Mouse (Mus musculus) heart, embryonic 11.5 days (tissue): ENCODE results near the gene Smox. TPM values are rescaled to one million over a fixed set of nuclear protein-coding genes. Genes with fewer than 3 reads are reported as not detected.

Experiments
- ATAC-seq: fragments of 200-750 bp; cut with Nextera tagmentation; replicated peaks from 2 replicates; pipeline ENCODE4 v1.8.0; 2017; ENCODE audit warnings: moderate library complexity; ENCODE audit not compliant: insufficient number of reproducible peaks, low FRiP score, low TSS enrichment
- H3K27ac ChIP-seq: fragments of 300-500 bp; sonication (generic); 2 replicates; pipeline ENCODE4 v1.5.1; 2014; ENCODE audit warnings: mild to moderate bottlenecking, low read depth, low read length
- H3K27me3 ChIP-seq: fragments of 300-500 bp; sonication (generic); 2 replicates; pipeline ENCODE4 v1.6.1; 2014; ENCODE audit warnings: mild to moderate bottlenecking, low read length, mixed read lengths; ENCODE audit not compliant: control insufficient read depth, insufficient read depth
- H3K36me3 ChIP-seq: fragments of 300-500 bp; sonication (generic); 2 replicates; pipeline ENCODE4 v1.6.1; 2014; ENCODE audit warnings: mild to moderate bottlenecking, low read length, moderate library complexity, mixed read lengths; ENCODE audit not compliant: control insufficient read depth, insufficient read depth
- H3K4me1 ChIP-seq: fragments of 300-500 bp; sonication (generic); 2 replicates; pipeline ENCODE4 v1.6.1; 2014; ENCODE audit warnings: low read length; ENCODE audit not compliant: control insufficient read depth, insufficient read depth
- H3K4me2 ChIP-seq: fragments of 300-500 bp; sonication (generic); 2 replicates; pipeline ENCODE4 v1.6.1; 2014; ENCODE audit warnings: mild to moderate bottlenecking, moderate library complexity
- H3K4me3 ChIP-seq: fragments of 300-500 bp; sonication (generic); 2 replicates; pipeline ENCODE4 v1.5.1; 2014; ENCODE audit warnings: low read depth, low read length
- H3K9ac ChIP-seq: fragments of 300-500 bp; sonication (generic); 2 replicates; pipeline ENCODE4 v1.6.1; 2014; ENCODE audit warnings: mild to moderate bottlenecking, low read depth, low read length, moderate library complexity
- H3K9me3 ChIP-seq: fragments of 300-500 bp; sonication (generic); replicated peaks from 2 replicates; pipeline ENCODE4 v1.6.1; 2016; ENCODE audit warnings: low read length; ENCODE audit not compliant: control insufficient read depth
- WGBS: fragments of 180-500 bp; shearing (Covaris S2); extraction: QIAGEN DNeasy Blood & Tissue Kit; methylation state at CpG from one replicate; pipeline ENCODE4 v1.1.7; 2014; ENCODE audit not compliant: insufficient replicate concordance; 5-methylcytosine and 5-hydroxymethylcytosine counted together
- polyA plus RNA-seq: library from polyadenylated mRNA; unstranded; fragments of >200 nt; fragmentation: Nextera tagmentation; extraction: Ambion mirVana; gene quantifications from 2 replicates; pipeline ENCODE4 v1.2.1, GENCODE M21; 2014

Gene Smox
- polyA plus RNA-seq, 1 experiment from 2014 or later: 16.5 TPM

DNA sequence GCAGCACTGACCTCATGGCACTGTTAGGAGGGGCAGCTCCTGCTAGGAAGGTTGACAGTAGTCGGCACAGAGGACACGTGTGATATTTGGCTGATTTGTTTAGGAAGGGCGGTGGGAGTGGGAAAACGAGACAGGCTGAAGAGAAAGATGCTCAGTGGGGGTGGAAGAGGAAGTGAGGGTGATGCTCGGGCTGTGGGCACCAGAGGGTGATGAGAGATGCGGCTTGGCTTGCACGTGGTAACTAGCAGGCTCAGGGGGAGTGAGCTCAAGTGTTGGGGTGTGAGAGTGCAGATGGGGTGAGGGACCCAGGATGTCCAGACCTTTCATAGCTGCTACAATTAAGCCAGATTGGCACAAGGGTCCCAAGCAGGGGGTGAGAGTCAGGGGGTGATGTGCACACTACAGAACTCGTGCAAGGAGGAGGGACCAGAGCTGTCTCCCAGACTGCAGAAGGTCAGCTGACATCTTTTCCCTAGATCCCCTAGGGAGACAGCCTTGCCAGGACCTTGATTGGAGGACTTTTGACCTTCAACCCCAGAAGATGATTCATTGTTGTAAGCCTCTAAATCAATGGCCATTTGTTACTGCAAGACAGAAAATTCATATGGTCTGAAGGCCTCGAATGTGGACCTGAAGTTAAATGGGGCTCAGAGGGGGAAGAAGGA, 61.6 kb downstream of the Smox start:
- no peak for ATAC-seq
- Histone ChIP-seq H3K4me3 (no peak overlapping the region), H3K4me1 (no peaks in the 10 kb centered on the region), H3K4me2 (no peak overlapping the region), H3K27ac (no peak overlapping the region), H3K9me3 (no peaks in the 10 kb centered on the region), H3K9ac (no peak overlapping the region), H3K27me3 (peaks cover 77% of the 10 kb centered on the region), H3K36me3 (no peaks in the 10 kb centered on the region)
- 25% methylated on average over 9 of the region's 9 CpGs for WGBS

DNA sequence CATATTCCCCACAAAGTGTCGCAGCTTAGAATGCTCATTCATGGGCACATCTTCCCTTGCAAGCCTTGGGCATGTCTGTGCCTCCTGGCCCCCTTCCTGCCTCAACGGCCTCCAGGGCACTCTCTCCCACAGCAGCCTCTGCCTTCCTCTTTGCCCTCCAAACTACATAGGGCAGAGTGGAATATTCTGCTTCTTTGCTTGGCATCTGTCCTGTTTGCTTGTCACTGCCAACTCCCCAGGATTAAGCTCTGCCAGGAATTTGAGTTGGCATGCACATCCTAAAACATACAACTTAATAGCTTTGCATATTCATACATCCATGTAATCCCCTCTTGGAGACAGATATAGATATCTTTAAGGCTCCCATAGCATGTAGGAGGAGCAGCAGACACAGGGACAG, 66.6 kb downstream of the Smox start:
- no peak overlapping the region for H3K27ac ChIP-seq
- no peak overlapping the region for H3K4me3 ChIP-seq
- H3K9me3 ChIP-seq: no peaks in the 10 kb centered on the region
- H3K9ac ChIP-seq: no peak overlapping the region
- 69% methylated on average over 2 of the region's 2 CpGs for WGBS
- no peaks in the 10 kb centered on the region for H3K36me3 ChIP-seq
- no peak for ATAC-seq
- no peak overlapping the region for H3K4me2 ChIP-seq
- peaks cover 7% of the 10 kb centered on the region for H3K4me1 ChIP-seq
- H3K27me3 ChIP-seq: peaks cover 84% of the 10 kb centered on the region

DNA sequence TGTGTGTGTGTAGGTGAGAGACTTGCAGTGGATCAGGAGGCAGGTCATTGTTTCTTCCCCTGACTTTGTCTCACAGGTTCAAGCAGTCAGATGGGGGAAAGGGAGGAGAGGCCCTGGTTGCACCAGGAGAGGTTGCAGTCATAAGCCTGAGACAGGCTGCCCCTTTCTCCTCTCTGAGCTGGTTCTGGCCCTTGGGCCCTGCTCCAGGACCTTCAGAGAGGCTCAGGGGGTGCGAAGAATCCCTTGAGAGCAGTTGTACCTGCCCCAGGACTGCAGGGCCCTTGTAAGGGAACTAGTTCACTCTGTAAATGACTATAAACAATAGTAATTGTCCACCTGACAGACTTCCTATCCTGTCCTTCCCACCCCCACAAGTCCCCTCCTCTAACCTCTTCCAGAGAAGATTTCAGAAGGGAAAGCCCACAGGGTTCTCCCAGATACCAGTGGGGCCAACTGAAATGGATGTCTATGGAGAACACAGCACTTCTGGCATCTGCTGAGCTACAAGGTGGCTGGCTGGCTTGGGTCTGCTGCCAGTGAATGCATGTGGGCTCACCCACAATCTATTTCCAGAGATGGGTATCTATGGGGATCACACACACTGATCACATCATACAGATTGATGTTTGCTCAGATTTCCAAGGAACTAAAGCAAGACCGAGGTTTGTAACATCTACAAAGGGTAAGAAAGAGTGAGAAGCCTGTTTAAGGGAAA, 69.1 kb downstream of the Smox start:
- WGBS: 54% methylated on average over 2 of the region's 2 CpGs
- Histone ChIP-seq H3K27me3 (peaks cover 90% of the 10 kb centered on the region), H3K36me3 (no peaks in the 10 kb centered on the region), H3K9me3 (no peaks in the 10 kb centered on the region), H3K4me2 (no peak overlapping the region), H3K9ac (no peak overlapping the region), H3K27ac (no peak overlapping the region), H3K4me1 (peaks cover 11% of the 10 kb centered on the region), H3K4me3 (no peak overlapping the region)
- ATAC-seq: no peak

DNA sequence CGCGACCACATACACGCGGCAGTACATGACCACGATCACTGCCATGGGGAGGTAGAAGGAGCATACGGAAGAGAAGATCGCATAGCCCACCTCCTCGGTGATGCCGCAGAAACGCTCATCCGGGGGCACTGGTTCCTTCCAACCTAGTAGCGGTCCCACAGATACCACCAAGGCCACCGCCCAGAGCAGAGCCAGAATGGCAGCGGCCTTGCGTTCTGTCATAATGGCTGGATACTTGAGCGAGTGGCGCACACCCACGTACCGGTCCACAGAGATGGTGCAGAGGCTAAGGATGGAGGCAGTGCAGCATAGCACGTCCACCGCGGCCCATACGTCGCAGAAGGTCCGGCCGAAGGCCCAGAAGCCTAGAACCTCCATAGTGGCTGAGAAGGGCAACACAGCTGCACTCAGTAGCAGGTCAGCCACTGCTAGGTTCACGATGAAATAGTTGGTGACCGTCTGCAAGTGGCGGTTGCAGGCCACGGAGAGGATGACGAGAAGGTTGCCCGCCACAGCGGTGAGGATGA, 70.1 kb downstream of the Smox start:
- H3K4me3 ChIP-seq: peak overlapping the region; percentile 60
- no peaks in the 10 kb centered on the region for H3K9me3 ChIP-seq
- peak overlapping the region; percentile 63; the same call in 1 of the 2 replicates for H3K9ac ChIP-seq
- H3K36me3 ChIP-seq: no peaks in the 10 kb centered on the region
- H3K4me2 ChIP-seq: peak overlapping the region; percentile 85
- no peak overlapping the region for H3K27ac ChIP-seq
- peaks cover 11% of the 10 kb centered on the region for H3K4me1 ChIP-seq
- peaks cover 89% of the 10 kb centered on the region for H3K27me3 ChIP-seq
- no peak for ATAC-seq
- whole genome bisulfite sequencing: 3% methylated on average over 33 of the region's 33 CpGs

DNA sequence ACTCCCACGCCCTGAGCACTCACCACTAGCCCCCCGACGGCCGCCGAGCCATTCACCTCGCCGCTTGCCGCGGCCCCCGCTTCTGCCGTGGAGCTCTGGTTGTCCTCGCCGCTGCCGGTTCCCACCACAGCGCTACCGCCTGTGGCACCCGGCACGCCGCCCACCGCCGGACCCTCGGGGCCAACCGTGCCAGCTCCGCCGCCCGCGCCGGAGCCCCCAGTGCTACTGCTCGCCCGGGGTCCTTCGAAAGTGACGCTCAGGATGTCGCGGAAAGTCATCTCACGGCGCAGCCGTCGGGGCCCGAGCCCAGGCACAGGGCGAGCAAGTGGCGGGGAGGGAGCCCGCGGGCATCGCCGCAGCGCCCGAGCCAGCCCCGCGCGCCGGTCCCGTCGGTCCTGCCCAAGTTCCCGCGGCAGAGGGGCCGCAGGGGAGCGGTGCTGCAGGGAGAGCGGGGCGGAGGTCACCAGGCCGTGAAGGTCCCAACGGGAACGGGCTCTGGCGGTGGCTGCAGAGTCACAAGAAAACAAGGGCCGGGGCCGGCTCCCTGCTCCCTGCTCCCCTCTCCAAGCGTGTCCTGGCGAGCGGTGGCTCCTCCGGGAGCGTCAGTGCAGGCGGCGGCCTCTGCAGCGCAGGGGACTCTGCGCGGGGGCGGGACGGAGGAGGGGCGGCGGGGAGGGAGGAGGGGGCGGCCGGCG, 70.7 kb downstream of the Smox start, which contains the start of gene Adra1d:
Gene Adra1d, minus strand, starts transcription at position 393 of the 695 bp plus-strand sequence.
- Histone ChIP-seq H3K27ac (no peak within 1 kb of the TSS), H3K4me1 (peaks cover 11% of the 10 kb centered on the region), H3K27me3 (peaks cover 83% of the 10 kb centered on the region), H3K4me3 (peak within 1 kb of the TSS; percentile 60), H3K36me3 (no peaks in the 10 kb centered on the region), H3K9me3 (no peaks in the 10 kb centered on the region), H3K9ac (peak within 1 kb of the TSS; percentile 63), H3K4me2 (peak within 1 kb of the TSS; percentile 85)
- peak; percentile 53 for ATAC-seq
- WGBS: 2% methylated on average over 75 of the region's 82 CpGs

DNA sequence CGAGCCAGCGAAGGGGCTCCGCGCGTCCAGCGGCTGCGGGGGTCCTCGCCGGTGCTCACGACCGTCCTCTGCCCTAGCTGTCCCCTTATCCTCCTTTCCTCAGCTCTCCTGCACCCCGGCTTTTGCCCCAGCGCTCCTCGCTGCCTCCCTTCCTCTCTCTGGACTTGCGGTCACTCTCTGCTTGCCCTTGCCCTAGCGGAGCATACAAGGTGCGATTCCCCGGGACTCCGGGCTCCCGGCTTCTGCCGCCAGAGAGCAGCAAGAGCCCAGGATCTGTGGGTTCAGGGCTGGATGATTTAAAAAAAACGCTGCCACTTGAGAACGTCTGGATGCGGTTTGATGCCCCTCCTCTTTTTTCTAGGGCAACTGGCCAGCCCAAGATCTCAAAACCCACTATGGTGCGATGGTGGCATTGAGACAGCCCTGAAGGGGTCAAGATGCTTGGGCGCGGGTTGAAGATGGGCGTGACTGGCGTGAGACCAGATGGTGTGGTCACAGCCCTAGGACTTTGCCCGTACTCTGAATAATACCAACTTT, 71.4 kb downstream of the Smox start:
- Histone ChIP-seq H3K27ac (no peak overlapping the region), H3K9me3 (no peaks in the 10 kb centered on the region), H3K4me1 (peaks cover 11% of the 10 kb centered on the region), H3K4me3 (peak overlapping the region; percentile 60), H3K9ac (peak overlapping the region; percentile 63), H3K4me2 (peak overlapping the region; percentile 85), H3K36me3 (no peaks in the 10 kb centered on the region), H3K27me3 (peaks cover 77% of the 10 kb centered on the region)
- peak; percentile 62 for ATAC-seq
- 1% methylated on average over 27 of the region's 30 CpGs for WGBS

Other genes with a start within 250 kb of the Smox start
- gene Pank2, start 229.0 kb upstream of the Smox start, polyA plus RNA-seq: 31.3 and 33.6 TPM in 2 replicates
- gene Rnf24, start 138.6 kb upstream of the Smox start, polyA plus RNA-seq: 1.7 and 2.3 TPM in 2 replicates
- 0.34 and 0.50 TPM in 2 replicates for gene Adra1d, start 70.8 kb downstream of the Smox start, polyA plus RNA-seq